Mouse (Mus musculus): ENCODE measurements at regions not wholly inside any gene's neighbourhood (a gene's known extent, or its start where the extent isn't known, plus 50 kb on each side); places are given as distances from the start of the nearest gene placed in this dataset.

DNA sequence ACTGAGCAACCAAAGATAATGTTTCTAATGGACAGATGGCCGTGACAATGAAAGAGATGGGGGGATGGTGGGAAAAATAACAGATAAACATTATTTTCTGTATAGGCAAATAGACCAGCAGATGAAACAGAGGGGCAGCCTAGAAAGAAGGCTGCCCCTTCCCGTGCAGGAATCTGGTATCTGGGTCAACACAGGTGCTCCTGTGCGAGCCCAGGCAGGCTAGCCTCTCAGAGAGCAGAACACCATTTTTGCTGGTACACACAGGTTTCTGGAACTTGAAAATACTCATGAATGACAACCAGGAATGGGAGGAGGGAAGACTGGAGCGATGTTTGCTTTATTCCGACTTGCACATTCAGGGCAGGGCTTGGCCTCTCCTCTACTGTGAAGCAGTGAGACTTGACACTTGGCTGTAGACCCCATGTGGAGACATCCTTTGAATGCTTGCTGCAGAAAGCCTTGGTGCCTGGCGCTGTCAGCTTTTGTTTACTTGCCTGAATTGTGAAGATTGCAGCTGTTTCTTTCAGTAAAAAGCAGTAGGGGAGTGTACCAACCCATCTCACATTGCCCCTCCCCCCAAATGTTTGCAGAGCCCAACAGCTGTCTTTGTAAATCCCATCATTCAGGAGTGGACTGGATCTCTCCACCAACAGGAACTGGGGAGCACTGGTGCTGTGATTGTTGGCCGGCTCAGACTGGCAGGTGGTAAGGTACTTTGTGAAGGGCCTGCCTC is 172.5 kb downstream of the Gm5426 start:
- Histone ChIP-seq H3K27me3 (ENCODE audit: control insufficient read depth, insufficient read depth, low read length) (no peaks in the 10 kb centered on the region), H3K27ac (ENCODE audit: insufficient read depth, low read depth, low read length) (no peak overlapping the region), H3K36me3 (ENCODE audit: control insufficient read depth, insufficient read depth, low read length) (no peaks in the 10 kb centered on the region), H3K4me3 (ENCODE audit: low read depth, low read length) (no peak overlapping the region), H3K4me1 (ENCODE audit: control insufficient read depth, insufficient read depth, insufficient read length, low read length) (no peaks in the 10 kb centered on the region)
- 49% methylated on average over 7 of the region's 7 CpGs for WGBS
- no peak for TF ChIP-seq POLR2A (IDR thresholded peaks at IDR 0.05; ENCODE audit: low read depth, low read length)
- no peak for TF ChIP-seq CTCF (IDR thresholded peaks at IDR 0.05; ENCODE audit: extremely low read depth, insufficient read length, insufficient replicate concordance, low read depth, low read length)

DNA sequence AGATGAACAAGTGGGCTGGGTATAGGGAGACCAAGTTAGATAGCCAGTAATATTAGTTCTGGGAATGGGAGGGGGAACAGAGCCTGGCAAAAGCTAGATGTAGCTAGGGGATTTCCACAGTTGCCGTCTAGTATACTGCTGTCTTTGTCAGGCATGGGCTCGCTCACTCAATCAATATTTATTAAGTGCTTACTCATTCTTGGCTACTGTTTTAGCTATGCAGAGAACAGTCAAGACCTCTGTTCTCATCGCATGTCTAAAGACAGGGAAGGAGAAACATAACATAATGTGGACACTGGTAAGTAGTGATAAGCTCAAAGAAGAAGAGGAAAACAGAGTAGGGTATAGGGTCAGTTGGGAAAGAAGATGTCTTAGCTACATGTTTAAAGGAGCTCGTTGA is 173.4 kb downstream of the Gm5426 start:
- Histone ChIP-seq H3K27me3 (ENCODE audit: control insufficient read depth, insufficient read depth, low read length) (no peaks in the 10 kb centered on the region), H3K27ac (ENCODE audit: insufficient read depth, low read depth, low read length) (no peak overlapping the region), H3K36me3 (ENCODE audit: control insufficient read depth, insufficient read depth, low read length) (no peaks in the 10 kb centered on the region), H3K4me1 (ENCODE audit: control insufficient read depth, insufficient read depth, insufficient read length, low read length) (no peaks in the 10 kb centered on the region), H3K4me3 (ENCODE audit: low read depth, low read length) (no peak overlapping the region)
- TF ChIP-seq CTCF (IDR thresholded peaks at IDR 0.05; ENCODE audit: extremely low read depth, insufficient read length, insufficient replicate concordance, low read depth, low read length) (no peak), POLR2A (IDR thresholded peaks at IDR 0.05; ENCODE audit: low read depth, low read length) (no peak)
- 63% methylated on average over 4 of the region's 4 CpGs for WGBS

DNA sequence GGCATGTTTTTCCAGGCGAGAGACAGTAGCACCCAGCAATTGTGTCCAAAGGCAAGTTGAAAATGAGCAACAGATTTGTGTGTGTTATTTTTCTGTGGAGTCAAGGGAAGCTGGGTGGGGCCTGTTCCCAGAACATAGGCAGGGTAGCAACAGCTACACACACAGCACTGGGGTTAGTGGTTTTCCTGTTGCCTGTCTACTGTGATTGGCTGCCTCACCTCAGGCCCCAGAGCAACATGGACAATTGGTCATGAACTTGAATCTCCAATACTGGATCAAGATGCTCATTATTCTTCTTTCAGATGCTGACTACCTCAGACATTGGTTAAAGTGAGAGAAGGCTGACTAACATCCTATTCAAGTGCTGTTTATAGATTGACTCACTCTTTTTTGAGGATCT is 188.9 kb downstream of the Gm5426 start:
- no peak for TF ChIP-seq CTCF (IDR thresholded peaks at IDR 0.05; ENCODE audit: extremely low read depth, insufficient read length, insufficient replicate concordance, low read depth, low read length)
- WGBS, result 91% methylated on average over 1 of the region's 1 CpGs
- H3K27ac ChIP-seq (ENCODE audit: insufficient read depth, low read depth, low read length), result no peak overlapping the region
- H3K4me3 ChIP-seq (ENCODE audit: low read depth, low read length), result no peak overlapping the region
- H3K36me3 ChIP-seq (ENCODE audit: control insufficient read depth, insufficient read depth, low read length), result no peaks in the 10 kb centered on the region
- H3K27me3 ChIP-seq (ENCODE audit: control insufficient read depth, insufficient read depth, low read length), result no peaks in the 10 kb centered on the region
- H3K4me1 ChIP-seq (ENCODE audit: control insufficient read depth, insufficient read depth, insufficient read length, low read length), result no peaks in the 10 kb centered on the region

DNA sequence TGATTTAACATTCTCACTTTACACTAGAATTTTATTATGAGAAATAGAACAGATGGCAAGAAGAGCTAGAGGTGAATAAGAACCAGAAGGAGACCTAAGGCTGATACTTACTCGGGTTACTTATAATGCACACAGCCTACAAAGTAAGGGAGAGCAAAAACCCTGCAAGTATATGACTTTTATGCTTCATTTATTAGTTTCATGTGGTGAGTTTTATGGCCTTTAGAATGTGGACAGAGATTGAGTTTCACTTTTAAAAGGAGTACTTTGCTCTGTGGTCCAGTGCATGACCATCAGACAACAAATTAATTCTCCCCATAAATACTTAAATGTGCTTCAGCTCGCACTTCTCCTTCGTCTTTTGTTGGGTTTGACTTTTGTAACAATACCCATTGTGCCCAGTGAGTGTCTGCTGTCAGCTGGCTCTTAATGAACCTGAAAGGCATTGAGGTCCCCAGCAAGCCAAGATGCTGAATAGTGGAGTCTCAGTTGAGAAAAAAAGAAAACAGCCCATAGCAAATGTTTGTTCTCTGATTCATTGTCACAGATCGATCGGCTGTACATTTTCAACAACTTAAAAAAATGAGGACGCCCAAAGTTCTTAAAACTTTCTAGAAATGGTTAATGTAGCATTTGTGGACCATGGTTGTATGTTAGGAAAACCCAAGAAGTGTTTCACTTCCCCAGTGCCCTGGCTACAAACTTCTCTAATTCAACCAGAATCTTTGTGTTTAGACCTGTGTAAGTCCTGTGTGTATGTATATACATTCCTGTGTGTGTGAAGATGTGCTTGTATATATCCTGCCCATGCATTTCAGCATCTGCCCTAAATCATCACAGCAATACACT is 194.5 kb downstream of the Gm5426 start:
- Histone ChIP-seq H3K27me3 (ENCODE audit: control insufficient read depth, insufficient read depth, low read length) (no peaks in the 10 kb centered on the region), H3K36me3 (ENCODE audit: control insufficient read depth, insufficient read depth, low read length) (no peaks in the 10 kb centered on the region), H3K4me1 (ENCODE audit: control insufficient read depth, insufficient read depth, insufficient read length, low read length) (no peaks in the 10 kb centered on the region; the same call in 1 of the 2 replicates), H3K4me3 (ENCODE audit: low read depth, low read length) (no peak overlapping the region), H3K27ac (ENCODE audit: insufficient read depth, low read depth, low read length) (peak overlapping the region; percentile 27)
- 58% methylated on average over 6 of the region's 6 CpGs for WGBS
- TF ChIP-seq CTCF (IDR thresholded peaks at IDR 0.05; ENCODE audit: extremely low read depth, insufficient read length, insufficient replicate concordance, low read depth, low read length), result no peak
- no peak for TF ChIP-seq POLR2A (IDR thresholded peaks at IDR 0.05; ENCODE audit: low read depth, low read length)

DNA sequence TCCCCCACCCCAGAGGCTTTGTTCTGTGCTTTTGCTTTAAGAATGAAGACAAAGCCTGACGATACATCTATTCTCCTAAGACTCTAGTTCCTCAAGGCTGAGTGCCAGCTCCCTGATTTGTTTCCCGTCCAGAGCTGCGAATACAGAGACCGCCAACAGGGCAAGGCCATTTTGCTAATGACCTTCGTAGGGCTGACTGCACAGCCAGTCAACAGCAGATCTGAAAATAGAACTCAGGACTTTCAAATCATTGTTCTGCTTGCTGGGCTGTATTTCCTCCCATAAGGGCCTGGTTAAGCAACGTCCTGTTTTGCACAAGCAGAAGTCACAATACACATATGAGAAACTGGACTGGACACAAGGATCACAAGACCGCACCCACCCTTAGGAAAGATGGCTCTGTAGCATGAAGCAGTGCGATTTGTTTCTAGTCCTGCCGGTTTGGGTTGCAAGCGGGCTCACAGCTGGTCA is 196.4 kb downstream of the Gm5426 start:
- H3K4me3 ChIP-seq (ENCODE audit: low read depth, low read length), result no peak overlapping the region
- H3K27me3 ChIP-seq (ENCODE audit: control insufficient read depth, insufficient read depth, low read length), result no peaks in the 10 kb centered on the region
- TF ChIP-seq CTCF (IDR thresholded peaks at IDR 0.05; ENCODE audit: extremely low read depth, insufficient read length, insufficient replicate concordance, low read depth, low read length) (no peak), POLR2A (IDR thresholded peaks at IDR 0.05; ENCODE audit: low read depth, low read length) (no peak)
- WGBS, result 80% methylated on average over 10 of the region's 10 CpGs
- no peaks in the 10 kb centered on the region; the same call in 1 of the 2 replicates for H3K4me1 ChIP-seq (ENCODE audit: control insufficient read depth, insufficient read depth, insufficient read length, low read length)
- H3K27ac ChIP-seq (ENCODE audit: insufficient read depth, low read depth, low read length), result peak overlapping the region; percentile 79
- H3K36me3 ChIP-seq (ENCODE audit: control insufficient read depth, insufficient read depth, low read length), result no peaks in the 10 kb centered on the region

DNA sequence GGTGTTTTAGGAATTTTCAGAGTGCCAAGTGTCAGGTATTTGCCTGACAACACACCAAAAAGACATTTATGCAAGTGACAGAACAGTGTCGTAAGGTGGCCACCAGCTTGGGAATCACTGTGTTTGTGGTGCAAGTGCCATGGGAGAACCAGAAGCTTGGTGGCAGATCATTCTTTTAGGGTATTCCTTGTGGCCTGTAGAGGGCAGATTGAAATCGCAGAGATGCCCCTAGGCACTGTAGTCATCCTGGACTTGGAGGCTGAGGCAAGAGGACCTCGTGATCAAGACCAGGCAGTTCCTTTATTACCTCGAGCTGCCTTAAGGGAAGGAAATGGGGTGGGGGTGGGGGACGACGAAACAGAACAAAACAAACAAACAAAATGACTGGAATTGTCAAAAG is 196.8 kb downstream of the Gm5426 start:
- WGBS, result 65% methylated on average over 6 of the region's 6 CpGs
- H3K4me3 ChIP-seq (ENCODE audit: low read depth, low read length), result no peak overlapping the region
- no peaks in the 10 kb centered on the region; the same call in 1 of the 2 replicates for H3K4me1 ChIP-seq (ENCODE audit: control insufficient read depth, insufficient read depth, insufficient read length, low read length)
- no peaks in the 10 kb centered on the region for H3K36me3 ChIP-seq (ENCODE audit: control insufficient read depth, insufficient read depth, low read length)
- TF ChIP-seq POLR2A (IDR thresholded peaks at IDR 0.05; ENCODE audit: low read depth, low read length), result no peak
- peak; percentile 25; the same call in 1 of the 2 replicates for TF ChIP-seq CTCF (IDR thresholded peaks at IDR 0.05; ENCODE audit: extremely low read depth, insufficient read length, insufficient replicate concordance, low read depth, low read length)
- H3K27me3 ChIP-seq (ENCODE audit: control insufficient read depth, insufficient read depth, low read length), result no peaks in the 10 kb centered on the region
- H3K27ac ChIP-seq (ENCODE audit: insufficient read depth, low read depth, low read length), result peak overlapping the region; percentile 79

DNA sequence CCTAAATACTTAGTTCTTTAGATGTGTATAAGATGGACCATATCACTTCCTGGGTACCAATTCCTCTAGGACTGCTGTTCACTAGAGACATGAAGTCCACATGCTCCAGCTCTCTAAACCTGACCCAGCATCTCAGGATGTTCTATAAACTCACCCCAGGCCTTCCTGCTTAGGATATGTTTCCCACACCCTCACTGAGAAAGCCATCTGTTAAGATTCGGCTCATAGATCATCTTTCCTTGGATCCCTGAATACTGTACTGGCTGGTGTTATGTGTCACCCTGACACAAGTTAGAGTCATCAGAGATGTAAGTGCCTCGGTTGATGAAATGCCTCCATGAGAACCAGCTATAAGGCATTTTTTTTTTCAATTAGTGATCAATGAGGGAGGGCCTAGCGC is 199.9 kb downstream of the Gm5426 start:
- no peak overlapping the region for H3K27ac ChIP-seq (ENCODE audit: insufficient read depth, low read depth, low read length)
- no peaks in the 10 kb centered on the region; the same call in 1 of the 2 replicates for H3K4me1 ChIP-seq (ENCODE audit: control insufficient read depth, insufficient read depth, insufficient read length, low read length)
- H3K36me3 ChIP-seq (ENCODE audit: control insufficient read depth, insufficient read depth, low read length), result no peaks in the 10 kb centered on the region
- H3K27me3 ChIP-seq (ENCODE audit: control insufficient read depth, insufficient read depth, low read length), result no peaks in the 10 kb centered on the region
- H3K4me3 ChIP-seq (ENCODE audit: low read depth, low read length), result no peak overlapping the region
- WGBS, result 97% methylated on average over 3 of the region's 3 CpGs
- TF ChIP-seq CTCF (IDR thresholded peaks at IDR 0.05; ENCODE audit: extremely low read depth, insufficient read length, insufficient replicate concordance, low read depth, low read length), result no peak
- no peak for TF ChIP-seq POLR2A (IDR thresholded peaks at IDR 0.05; ENCODE audit: low read depth, low read length)
